Mouse (Mus musculus): Measurements from ENCODE around the gene Paqr5. TPM values are rescaled to one million over a fixed set of nuclear protein-coding genes. Genes with fewer than 3 reads are reported as not detected.

Gene Paqr5
- polyA plus RNA-seq, 1 experiment from 2014 or later: 0.39 TPM

GRCm38 (mm10) chr9:61999653-62000420 lies 26.8 kb downstream of the Paqr5 start:
- H3K36me3 ChIP-seq: no peaks in the 10 kb centered on the region
- peaks cover 17% of the 10 kb centered on the region for H3K4me1 ChIP-seq
- no peak for DNase-seq (ENCODE audit: low spot score)
- WGBS: 72% methylated on average over 6 of the region's 6 CpGs
- H3K27ac ChIP-seq: no peak overlapping the region
- H3K9me3 ChIP-seq: no peaks in the 10 kb centered on the region
- H3K27me3 ChIP-seq (ENCODE audit: insufficient read depth, poor library complexity, severe bottlenecking): no peaks in the 10 kb centered on the region
- no peak overlapping the region for H3K4me3 ChIP-seq

GRCm38 (mm10) chr9:61997860-61998259 lies 28.8 kb downstream of the Paqr5 start:
- Histone ChIP-seq H3K4me1 (peaks cover 4% of the 10 kb centered on the region), H3K36me3 (no peaks in the 10 kb centered on the region), H3K9me3 (no peaks in the 10 kb centered on the region), H3K4me3 (no peak overlapping the region), H3K27me3 (ENCODE audit: insufficient read depth, poor library complexity, severe bottlenecking) (no peaks in the 10 kb centered on the region), H3K27ac (no peak overlapping the region)
- no peak for DNase-seq (ENCODE audit: low spot score)
- 60% methylated on average over 6 of the region's 6 CpGs for WGBS

GRCm38 (mm10) chr9:61991158-61991557 lies 35.5 kb downstream of the Paqr5 start:
- Histone ChIP-seq H3K27me3 (ENCODE audit: insufficient read depth, poor library complexity, severe bottlenecking) (no peaks in the 10 kb centered on the region), H3K4me3 (no peak overlapping the region), H3K4me1 (peaks cover 5% of the 10 kb centered on the region; the same call in 1 of the 2 replicates), H3K9me3 (no peaks in the 10 kb centered on the region), H3K27ac (no peak overlapping the region), H3K36me3 (no peaks in the 10 kb centered on the region)
- DNase-seq (ENCODE audit: low spot score): no peak
- 55% methylated on average over 4 of the region's 4 CpGs for WGBS

GRCm38 (mm10) chr9:61990738-61991137 lies 35.9 kb downstream of the Paqr5 start:
- Histone ChIP-seq H3K27ac (no peak overlapping the region), H3K9me3 (no peaks in the 10 kb centered on the region), H3K27me3 (ENCODE audit: insufficient read depth, poor library complexity, severe bottlenecking) (no peaks in the 10 kb centered on the region), H3K4me1 (peaks cover 5% of the 10 kb centered on the region; the same call in 1 of the 2 replicates), H3K4me3 (no peak overlapping the region), H3K36me3 (no peaks in the 10 kb centered on the region)
- WGBS: 35% methylated on average over 3 of the region's 3 CpGs
- DNase-seq (ENCODE audit: low spot score): no peak

GRCm38 (mm10) chr9:61986055-61986454 lies 40.6 kb downstream of the Paqr5 start:
- Histone ChIP-seq H3K27me3 (ENCODE audit: insufficient read depth, poor library complexity, severe bottlenecking) (no peaks in the 10 kb centered on the region), H3K4me3 (no peak overlapping the region), H3K9me3 (no peaks in the 10 kb centered on the region), H3K27ac (no peak overlapping the region), H3K36me3 (no peaks in the 10 kb centered on the region), H3K4me1 (peaks cover 4% of the 10 kb centered on the region; the same call in 1 of the 2 replicates)
- WGBS: 85% methylated on average over 7 of the region's 7 CpGs
- DNase-seq (ENCODE audit: low spot score): no peak

- 62% methylated on average over 11 of the region's 11 CpGs for WGBS
- H3K27me3 ChIP-seq (ENCODE audit: insufficient read depth, poor library complexity, severe bottlenecking): no peaks in the 10 kb centered on the region
- no peaks in the 10 kb centered on the region for H3K4me1 ChIP-seq
- DNase-seq (ENCODE audit: low spot score): no peak
- H3K27ac ChIP-seq: no peak overlapping the region
- no peak overlapping the region for H3K4me3 ChIP-seq
- H3K9me3 ChIP-seq: no peaks in the 10 kb centered on the region
- no peaks in the 10 kb centered on the region for H3K36me3 ChIP-seq
Measured at GRCm38 (mm10) chr9:61985183-61985863, 41.3 kb downstream of the Paqr5 start.

GRCm38 (mm10) chr9:61982940-61983620 lies 43.6 kb downstream of the Paqr5 start:
- Histone ChIP-seq H3K9me3 (no peaks in the 10 kb centered on the region), H3K4me1 (no peaks in the 10 kb centered on the region), H3K27me3 (ENCODE audit: insufficient read depth, poor library complexity, severe bottlenecking) (no peaks in the 10 kb centered on the region), H3K4me3 (no peak overlapping the region), H3K36me3 (no peaks in the 10 kb centered on the region), H3K27ac (no peak overlapping the region)
- no peak for DNase-seq (ENCODE audit: low spot score)
- 80% methylated on average over 7 of the region's 7 CpGs for WGBS

GRCm38 (mm10) chr9:61981876-61982275 lies 44.8 kb downstream of the Paqr5 start:
- no peak for DNase-seq (ENCODE audit: low spot score)
- Histone ChIP-seq H3K4me1 (no peaks in the 10 kb centered on the region), H3K36me3 (no peaks in the 10 kb centered on the region), H3K27me3 (ENCODE audit: insufficient read depth, poor library complexity, severe bottlenecking) (no peaks in the 10 kb centered on the region), H3K27ac (no peak overlapping the region), H3K9me3 (no peaks in the 10 kb centered on the region), H3K4me3 (no peak overlapping the region)
- 83% methylated on average over 5 of the region's 5 CpGs for WGBS

GRCm38 (mm10) chr9:61979983-61980382 lies 46.7 kb downstream of the Paqr5 start:
- H3K4me3 ChIP-seq: no peak overlapping the region
- H3K27me3 ChIP-seq (ENCODE audit: insufficient read depth, poor library complexity, severe bottlenecking): peaks cover 13% of the 10 kb centered on the region; the same call in 1 of the 2 replicates
- WGBS: 89% methylated on average over 2 of the region's 2 CpGs
- DNase-seq (ENCODE audit: low spot score): no peak
- no peaks in the 10 kb centered on the region for H3K36me3 ChIP-seq
- no peaks in the 10 kb centered on the region for H3K9me3 ChIP-seq
- H3K4me1 ChIP-seq: no peaks in the 10 kb centered on the region
- H3K27ac ChIP-seq: no peak overlapping the region

GRCm38 (mm10) chr9:61977258-61977945 lies 49.3 kb downstream of the Paqr5 start:
- Histone ChIP-seq H3K36me3 (no peaks in the 10 kb centered on the region), H3K4me1 (no peaks in the 10 kb centered on the region), H3K27me3 (ENCODE audit: insufficient read depth, poor library complexity, severe bottlenecking) (peaks cover 25% of the 10 kb centered on the region), H3K9me3 (no peaks in the 10 kb centered on the region), H3K4me3 (no peak overlapping the region), H3K27ac (no peak overlapping the region)
- WGBS: 90% methylated on average over 13 of the region's 13 CpGs
- no peak for DNase-seq (ENCODE audit: low spot score)

- DNase-seq (ENCODE audit: low spot score): no peak
- no peaks in the 10 kb centered on the region for H3K9me3 ChIP-seq
- peaks cover 37% of the 10 kb centered on the region for H3K27me3 ChIP-seq (ENCODE audit: insufficient read depth, poor library complexity, severe bottlenecking)
- H3K36me3 ChIP-seq: no peaks in the 10 kb centered on the region
- 64% methylated on average over 9 of the region's 9 CpGs for WGBS
- no peak overlapping the region for H3K27ac ChIP-seq
- H3K4me3 ChIP-seq: no peak overlapping the region
- no peaks in the 10 kb centered on the region for H3K4me1 ChIP-seq
Measured at GRCm38 (mm10) chr9:61972031-61972430, 54.6 kb downstream of the Paqr5 start.

GRCm38 (mm10) chr9:61971045-61971444 lies 55.6 kb downstream of the Paqr5 start:
- Histone ChIP-seq H3K27me3 (ENCODE audit: insufficient read depth, poor library complexity, severe bottlenecking) (peaks cover 33% of the 10 kb centered on the region), H3K36me3 (no peaks in the 10 kb centered on the region), H3K4me3 (no peak overlapping the region), H3K27ac (no peak overlapping the region), H3K4me1 (no peaks in the 10 kb centered on the region), H3K9me3 (no peaks in the 10 kb centered on the region)
- 41% methylated on average over 3 of the region's 3 CpGs for WGBS
- no peak for DNase-seq (ENCODE audit: low spot score)

All from heart, embryonic 10.5 days (tissue).